Mouse (Mus musculus) splenic B cell, adult 2 months (primary cell): ENCODE measurements at regions not wholly inside any gene's neighbourhood (a gene's known extent, or its start where the extent isn't known, plus 50 kb on each side); places are given as distances from the start of the nearest gene placed in this dataset.

Source experiments
- DNase-seq: peaks from one replicate; pipeline ENCODE4 v3.0.0-alpha.2; 2011; ENCODE audit warnings: low read depth, low spot score
- H3K27me3 ChIP-seq: 2 replicates; pipeline ENCODE4 v1.6.1; 2012; ENCODE audit warnings: mild to moderate bottlenecking, low read length, moderate library complexity, mixed read lengths; ENCODE audit not compliant: control insufficient read depth, poor library complexity, insufficient read depth, severe bottlenecking
- H3K36me3 ChIP-seq: 2 replicates; pipeline ENCODE4 v1.6.1; 2012; ENCODE audit warnings: mild to moderate bottlenecking, low read length, moderate library complexity, mixed read lengths; ENCODE audit not compliant: control insufficient read depth, poor library complexity, insufficient read depth, severe bottlenecking

DNA sequence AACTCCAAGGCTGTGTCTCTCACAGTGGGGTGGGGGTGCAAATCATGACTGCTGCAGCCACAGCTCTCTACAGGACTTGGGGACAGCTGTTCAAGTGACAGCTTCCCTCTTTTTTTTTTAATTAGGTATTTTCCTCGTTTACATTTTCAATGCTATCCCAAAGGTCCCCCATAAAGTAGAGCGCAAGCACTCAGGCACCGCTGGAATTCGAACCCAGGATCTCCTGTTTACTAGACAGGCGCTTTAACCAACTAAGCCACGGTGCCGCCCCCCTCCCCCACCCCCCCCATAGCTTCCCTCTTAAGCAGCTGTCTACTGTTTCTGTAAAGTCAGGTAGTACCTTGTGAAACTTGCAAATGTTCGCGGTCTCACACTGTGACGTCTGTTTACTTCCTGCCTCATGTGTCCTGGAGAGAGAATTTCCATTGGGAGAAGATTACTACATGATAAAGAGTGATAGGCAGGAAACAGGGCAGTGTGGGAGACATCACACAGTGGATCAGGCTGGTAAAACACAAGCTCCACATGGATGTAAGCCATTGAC, 324.7 kb downstream of the 1700129C05Rik start:
- Histone ChIP-seq H3K27me3 (no peaks in the 10 kb centered on the region), H3K36me3 (no peaks in the 10 kb centered on the region)
- no peak for DNase-seq

DNA sequence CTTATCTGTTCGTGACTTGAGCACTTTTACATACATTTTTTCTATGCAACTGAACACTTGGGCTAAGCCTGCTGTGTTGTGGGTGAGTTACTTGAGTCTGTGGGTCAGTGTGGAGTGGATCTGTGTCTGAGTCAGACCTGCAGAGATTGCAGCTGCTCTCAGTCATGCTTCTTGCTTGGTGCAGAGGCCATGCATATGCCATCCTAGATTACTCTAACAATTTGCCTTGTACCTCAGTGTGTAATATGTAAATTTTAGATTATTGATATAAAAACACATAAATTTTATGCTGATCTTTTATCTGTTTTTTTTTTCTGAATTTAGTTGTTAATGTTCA, 326.2 kb downstream of the 1700129C05Rik start:
- Histone ChIP-seq H3K36me3 (no peaks in the 10 kb centered on the region), H3K27me3 (no peaks in the 10 kb centered on the region)
- DNase-seq = no peak

- DNase-seq = no peak
- Histone ChIP-seq H3K36me3 (no peaks in the 10 kb centered on the region), H3K27me3 (no peaks in the 10 kb centered on the region)
These were observed 326.8 kb downstream of the 1700129C05Rik start for GRCm38 (mm10) chr14:58815616-58816539.

GRCm38 (mm10) chr14:58812585-58812984, 330.1 kb downstream of the 1700129C05Rik start:
- no peaks in the 10 kb centered on the region for H3K36me3 ChIP-seq
- no peak for DNase-seq
- no peaks in the 10 kb centered on the region for H3K27me3 ChIP-seq

GRCm38 (mm10) chr14:58801402-58801861, 341.3 kb downstream of the 1700129C05Rik start:
- DNase-seq = no peak

GRCm38 (mm10) chr14:58788190-58788945, 354.3 kb downstream of the 1700129C05Rik start:
- H3K36me3 ChIP-seq = no peaks in the 10 kb centered on the region
- no peak for DNase-seq
- no peaks in the 10 kb centered on the region for H3K27me3 ChIP-seq

More at GRCm38 (mm10) chr14:58801402-58801861, 341.3 kb downstream of the 1700129C05Rik start:
- Histone ChIP-seq H3K27me3 (no peaks in the 10 kb centered on the region), H3K36me3 (no peaks in the 10 kb centered on the region)

- no peak for DNase-seq
- no peaks in the 10 kb centered on the region for H3K27me3 ChIP-seq
- no peaks in the 10 kb centered on the region for H3K36me3 ChIP-seq
These were observed 355.1 kb downstream of the 1700129C05Rik start for GRCm38 (mm10) chr14:58787618-58788017.

DNA sequence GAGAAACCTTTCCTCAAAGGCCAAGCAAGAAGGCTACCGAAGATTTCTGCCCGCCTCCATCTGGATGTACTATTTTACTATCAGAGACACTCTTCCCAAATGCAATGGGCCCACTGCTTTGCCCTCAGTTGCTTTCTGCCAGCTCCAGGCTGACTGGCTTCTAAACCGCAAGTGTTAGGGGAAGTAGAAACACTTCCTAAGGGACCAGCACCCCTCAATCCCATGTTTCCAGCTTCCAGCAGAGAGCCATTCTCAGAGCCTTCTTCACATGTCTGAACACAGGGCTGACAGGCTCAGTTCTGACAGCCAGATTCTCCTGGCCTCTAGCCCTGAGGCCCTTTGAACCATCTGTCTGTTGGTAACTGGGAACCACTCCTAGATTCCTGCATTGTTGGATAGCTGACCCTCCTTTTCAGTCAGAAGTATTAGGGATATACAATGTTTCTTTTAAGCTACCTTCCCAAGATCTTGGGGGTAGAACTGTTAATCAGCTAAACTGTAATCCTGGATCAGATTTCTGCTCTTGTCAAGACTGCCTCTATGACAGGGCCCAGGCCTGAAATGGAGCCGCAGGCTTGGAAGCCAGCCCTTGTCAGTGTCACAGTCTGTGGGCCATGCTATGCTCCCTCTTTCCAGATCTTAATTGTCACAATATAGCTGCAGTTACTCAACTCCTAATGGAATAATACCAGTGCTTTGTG, 355.8 kb downstream of the 1700129C05Rik start:
- no peaks in the 10 kb centered on the region for H3K27me3 ChIP-seq
- no peaks in the 10 kb centered on the region for H3K36me3 ChIP-seq
- DNase-seq = no peak

DNA sequence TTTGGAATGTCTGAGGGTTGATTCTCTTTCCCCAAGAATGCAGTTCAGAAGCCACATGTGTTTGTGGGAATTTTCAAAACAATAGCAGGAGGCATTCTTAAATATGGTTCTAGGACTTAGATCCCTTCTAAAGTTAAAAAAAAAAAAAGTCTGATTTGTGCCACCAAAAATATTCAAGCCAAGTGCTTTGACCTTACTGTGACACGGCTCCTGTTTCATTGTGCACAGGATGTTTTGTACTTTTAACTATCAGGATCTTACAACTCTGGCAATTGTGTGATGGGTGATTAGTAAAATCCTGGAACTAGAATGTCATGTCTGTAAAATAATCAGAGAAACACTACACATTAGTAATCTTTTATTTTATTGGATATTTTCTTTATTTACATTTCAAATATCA, 359.5 kb downstream of the 1700129C05Rik start:
- Histone ChIP-seq H3K36me3 (no peaks in the 10 kb centered on the region), H3K27me3 (no peaks in the 10 kb centered on the region)
- DNase-seq = no peak

GRCm38 (mm10) chr14:58780306-58780705, 362.4 kb downstream of the 1700129C05Rik start:
- DNase-seq = no peak
- Histone ChIP-seq H3K36me3 (no peaks in the 10 kb centered on the region), H3K27me3 (no peaks in the 10 kb centered on the region)

- Histone ChIP-seq H3K36me3 (no peaks in the 10 kb centered on the region), H3K27me3 (no peaks in the 10 kb centered on the region)
- DNase-seq = no peak
These were observed 364.0 kb downstream of the 1700129C05Rik start for GRCm38 (mm10) chr14:58778675-58779074.

- no peaks in the 10 kb centered on the region for H3K27me3 ChIP-seq
- DNase-seq = no peak
These were observed 381.4 kb downstream of the 1700129C05Rik start for GRCm38 (mm10) chr14:58761291-58761690.

DNA sequence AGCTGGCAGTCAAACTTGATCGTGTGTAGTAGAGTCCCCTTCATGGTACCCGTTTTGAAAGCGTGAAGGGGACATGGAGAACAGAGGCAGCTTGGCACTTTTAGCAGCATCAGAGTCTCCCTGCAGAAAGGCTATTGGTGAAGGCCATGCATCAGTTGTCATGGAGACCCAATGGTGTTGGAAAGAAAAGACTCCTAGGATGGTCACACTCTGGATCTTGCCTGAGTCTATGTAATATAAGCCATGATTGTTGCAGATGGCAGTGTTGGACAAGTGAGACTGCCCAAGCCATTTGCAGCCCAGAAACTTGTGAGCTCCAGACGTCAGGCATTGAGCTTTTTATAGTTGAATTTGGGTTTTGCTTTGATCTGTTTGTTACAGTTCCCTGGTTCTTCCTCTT, 382.9 kb downstream of the 1700129C05Rik start:
- Histone ChIP-seq H3K27me3 (no peaks in the 10 kb centered on the region), H3K36me3 (no peaks in the 10 kb centered on the region)
- no peak for DNase-seq

More at GRCm38 (mm10) chr14:58761291-58761690, 381.4 kb downstream of the 1700129C05Rik start:
- H3K36me3 ChIP-seq = no peaks in the 10 kb centered on the region

DNA sequence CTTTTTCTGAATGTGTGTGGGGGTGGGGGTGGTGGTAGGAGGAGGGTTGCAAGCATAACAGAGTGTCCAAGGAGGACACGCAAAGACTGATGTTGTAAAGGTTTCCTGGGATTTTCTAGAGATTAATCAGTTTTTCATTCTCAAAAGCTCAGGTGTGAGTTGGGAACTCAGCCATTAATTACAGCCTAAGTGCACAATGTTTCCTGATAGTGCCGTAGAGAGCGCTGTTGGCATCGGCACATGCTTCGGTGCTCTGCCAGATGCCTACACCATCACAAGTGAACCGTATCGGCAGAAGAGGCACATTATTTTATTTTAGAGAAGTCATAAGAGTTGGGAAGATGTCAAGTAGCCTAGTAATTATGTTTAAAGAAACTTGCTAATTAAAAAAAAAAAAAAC, 388.9 kb downstream of the 1700129C05Rik start:
- Histone ChIP-seq H3K27me3 (no peaks in the 10 kb centered on the region), H3K36me3 (no peaks in the 10 kb centered on the region)
- DNase-seq = no peak
